Mouse (Mus musculus): Measurements from ENCODE around the gene Adcy6. TPM values are rescaled to one million over a fixed set of nuclear protein-coding genes. Genes with fewer than 3 reads are reported as not detected.

Gene Adcy6
- total RNA-seq (2012; rRNA removed) (58.9 and 76.0 TPM in 2 replicates), polyA plus RNA-seq (2012; ENCODE audit: insufficient read depth in 1 of 2, insufficient read length in 2 of 2, low read depth in 1 of 2, low replicate concordance in 2 of 2, missing spikeins in 1 of 2) (10 to 100 TPM in 1 of 2 experiments, not detected in 1; 77.3 TPM)

DNA sequence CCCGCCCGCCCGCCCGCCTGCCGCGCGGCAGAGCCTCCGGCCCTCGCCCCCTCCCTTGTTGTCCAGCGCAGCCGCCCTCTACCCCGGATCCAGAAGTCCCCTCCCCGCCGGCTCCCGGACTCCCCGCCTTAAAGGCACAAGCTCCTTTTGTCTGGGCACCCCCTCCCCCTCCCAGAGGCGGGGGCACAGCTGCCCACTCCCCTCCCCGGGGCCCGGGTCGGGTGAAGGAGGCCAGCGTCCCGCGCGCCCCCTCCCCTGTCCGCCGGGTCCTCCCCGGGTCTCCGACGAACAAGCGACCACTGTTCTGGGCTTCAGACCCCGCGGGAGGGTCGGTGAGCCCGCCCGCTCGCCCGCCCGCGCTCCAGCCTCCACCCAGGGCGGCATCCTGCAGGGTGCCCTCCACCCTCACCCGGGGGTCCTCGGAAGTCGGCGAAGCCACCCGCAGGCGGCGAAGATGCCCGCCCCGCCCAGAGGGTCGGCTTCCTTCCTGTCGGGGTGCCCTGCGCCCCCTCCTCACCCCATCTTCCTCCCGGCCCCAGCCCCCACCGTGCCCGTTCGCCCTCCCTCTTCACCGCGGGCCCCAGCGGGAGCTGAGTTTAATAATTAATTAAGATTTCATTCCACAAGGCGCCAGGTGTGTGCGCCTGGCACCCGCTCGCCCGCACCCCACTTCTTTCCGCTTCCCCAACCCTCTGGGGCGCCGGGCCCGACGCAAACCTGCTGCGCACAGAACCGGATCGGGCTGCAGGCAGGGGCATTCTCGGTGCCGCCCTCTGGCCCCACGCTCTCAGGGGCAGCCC lies at the start of gene Adcy6:
TSS of gene Adcy6 (minus strand) at position 746 of the 800 bp plus-strand sequence.
- Histone ChIP-seq H3K4me3 (ENCODE audit: control insufficient read depth in 1 of 2, insufficient read depth in 1 of 2, low read depth in 2 of 2, low read length in 2 of 2) (peak within 1 kb of the TSS; percentile 81 to 98), H3K9ac (ENCODE audit: control insufficient read depth, low read depth, low read length, poor library complexity, severe bottlenecking) (peak within 1 kb of the TSS; percentile 85), H3K36me3 (ENCODE audit: control insufficient read depth in 1 of 2, insufficient read depth in 2 of 2, low read length in 2 of 2) (peaks cover 0 to 33% of the 10 kb centered on the region in 2 experiments; a peak in 3 of 4 replicates), H3K27ac (ENCODE audit: control insufficient read depth, low read depth, low read length) (peak within 1 kb of the TSS; percentile 91; the same call in 1 of the 2 replicates), H3K27me3 (ENCODE audit: control insufficient read depth in 1 of 2, insufficient read depth in 2 of 2, low read length in 2 of 2) (no peaks in the 10 kb centered on the region), H3K9me3 (replicated peaks; ENCODE audit: insufficient read depth, low read length) (no peaks in the 10 kb centered on the region), H3K4me1 (ENCODE audit: control insufficient read depth in 1 of 2, insufficient read depth in 2 of 2, low read length in 2 of 2) (peaks cover 17 to 49% of the 10 kb centered on the region in 2 experiments), H3K79me2 (ENCODE audit: control insufficient read depth, insufficient read depth, low read length, poor library complexity) (peaks cover 48% of the 10 kb centered on the region)
- TF ChIP-seq MAZ (IDR thresholded peaks at IDR 0.05; ENCODE audit: low read depth, low read length) (peak; percentile 96), USF1 (IDR thresholded peaks at IDR 0.05; ENCODE audit: low read depth, low read length) (no peak), HCFC1 (IDR thresholded peaks at IDR 0.05; ENCODE audit: low read depth, low read length) (peak; percentile 74), EP300 (IDR thresholded peaks at IDR 0.05; ENCODE audit: low read depth in 1 of 2, low read length in 2 of 2) (0 out of 4 replicates have a peak, but pooled peaks of 1 of the 2 experiments have one; percentile 8), CHD2 (IDR thresholded peaks at IDR 0.05; ENCODE audit: low read length) (peak; percentile 32; the same call in 1 of the 2 replicates), NELFE (IDR thresholded peaks at IDR 0.05; ENCODE audit: low read depth, low read length) (no peak), NRF1 (IDR thresholded peaks at IDR 0.05; ENCODE audit: insufficient read depth, low read depth, low read length, poor library complexity, severe bottlenecking) (peak; percentile 52; the same call in 1 of the 2 replicates), RCOR1 (IDR thresholded peaks at IDR 0.05; ENCODE audit: low read depth, low read length) (no peak), TBP (IDR thresholded peaks at IDR 0.05; ENCODE audit: low read depth, low read length) (no peak), ZMIZ1 (IDR thresholded peaks at IDR 0.05; ENCODE audit: low read depth, low read length) (peak; percentile 33; the same call in 1 of the 2 replicates), POLR2A (IDR thresholded peaks at IDR 0.05; ENCODE audit: control insufficient read depth in 1 of 2, insufficient read depth in 1 of 2, low read depth in 1 of 2, low read length in 2 of 2, poor library complexity in 1 of 2) (peak in 1 of 2 experiments; percentile 33; a peak in 1 of 4 replicates), SIN3A (IDR thresholded peaks at IDR 0.05; ENCODE audit: low read length) (peak; percentile 72), TCF12 (IDR thresholded peaks at IDR 0.05; ENCODE audit: low read depth, low read length) (peak; percentile 20)
- DNase-seq (ENCODE audit: low read depth, low spot score), result peak; percentile 71

DNA sequence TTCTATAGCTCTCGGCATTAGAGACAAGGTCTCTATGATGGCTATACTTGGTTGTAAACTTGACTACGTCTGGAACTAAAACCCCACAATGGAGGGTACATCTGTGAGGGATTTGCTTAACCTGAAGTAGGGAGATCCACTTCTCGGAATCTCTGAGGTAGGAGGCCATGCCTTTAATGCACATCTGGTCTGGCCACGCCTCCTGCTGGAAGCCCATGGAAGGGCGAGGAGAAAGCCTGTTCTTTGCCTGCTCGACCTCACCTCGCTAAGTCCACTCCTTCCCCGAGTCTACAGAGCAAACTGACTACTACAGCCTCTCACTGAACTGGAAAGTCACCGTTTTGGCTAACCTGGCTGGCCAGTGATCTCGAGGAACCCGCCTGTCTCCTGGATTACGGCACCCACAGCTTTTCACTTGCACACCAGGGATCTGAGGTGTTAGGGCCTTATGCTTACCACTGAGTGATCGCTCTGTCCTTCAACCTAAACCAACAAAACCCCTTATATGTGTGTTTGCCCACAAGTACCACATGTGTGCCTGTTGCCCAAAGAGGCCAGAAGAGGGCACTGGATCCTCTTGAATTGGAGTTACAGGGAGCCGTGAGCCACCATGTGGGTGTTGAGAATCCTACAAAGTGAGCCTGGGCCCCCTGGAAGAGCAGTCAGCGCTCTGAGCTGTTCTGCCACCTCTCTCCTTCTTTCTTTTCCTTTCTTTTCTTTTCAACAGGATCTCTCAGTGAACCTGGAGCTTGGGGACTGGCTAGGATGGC lies 47.3 kb upstream of the Adcy6 start:
- DNase-seq (ENCODE audit: low read depth, low spot score), result peak; percentile 65
- Histone ChIP-seq H3K9ac (ENCODE audit: control insufficient read depth, low read depth, low read length, poor library complexity, severe bottlenecking) (no peak overlapping the region), H3K4me1 (ENCODE audit: control insufficient read depth in 1 of 2, insufficient read depth in 2 of 2, low read length in 2 of 2) (peaks cover 4 to 12% of the 10 kb centered on the region in 2 experiments; a peak in 3 of 4 replicates), H3K4me3 (ENCODE audit: control insufficient read depth in 1 of 2, insufficient read depth in 1 of 2, low read depth in 2 of 2, low read length in 2 of 2) (no peak overlapping the region), H3K79me2 (ENCODE audit: control insufficient read depth, insufficient read depth, low read length, poor library complexity) (peaks cover 23% of the 10 kb centered on the region), H3K36me3 (ENCODE audit: control insufficient read depth in 1 of 2, insufficient read depth in 2 of 2, low read length in 2 of 2) (peaks cover 7 to 36% of the 10 kb centered on the region in 2 experiments), H3K27ac (ENCODE audit: control insufficient read depth, low read depth, low read length) (no peak overlapping the region), H3K27me3 (ENCODE audit: control insufficient read depth in 1 of 2, insufficient read depth in 2 of 2, low read length in 2 of 2) (no peaks in the 10 kb centered on the region), H3K9me3 (replicated peaks; ENCODE audit: insufficient read depth, low read length) (no peaks in the 10 kb centered on the region)
- no peak for TF ChIP-seq TCF12 (IDR thresholded peaks at IDR 0.05; ENCODE audit: low read depth, low read length)
- no peak for TF ChIP-seq ELF1 (IDR thresholded peaks at IDR 0.05; ENCODE audit: low read depth, low read length)
- peak; percentile 47 for TF ChIP-seq SMC3 (IDR thresholded peaks at IDR 0.05; ENCODE audit: low read depth, low read length)
- peak; percentile 29 to 63 (median 59) for TF ChIP-seq CTCF (IDR thresholded peaks at IDR 0.05 in 2 of 3, conservative IDR thresholded peaks at IDR 0.05 in 1 of 3; ENCODE audit: control insufficient read depth in 1 of 3, insufficient read depth in 1 of 3, low read depth in 2 of 3, low read length in 3 of 3, poor library complexity in 1 of 3, severe bottlenecking in 1 of 3)
- TF ChIP-seq MYC (IDR thresholded peaks at IDR 0.05; ENCODE audit: low read depth, low read length), result peak; percentile 53; the same call in 1 of the 2 replicates
- TF ChIP-seq MAX (IDR thresholded peaks at IDR 0.05; ENCODE audit: low read length), result peak; percentile 12; the same call in 1 of the 2 replicates
- peak; percentile 37 for TF ChIP-seq RAD21 (IDR thresholded peaks at IDR 0.05; ENCODE audit: low read depth, low read length)
- TF ChIP-seq MXI1 (IDR thresholded peaks at IDR 0.05; ENCODE audit: low read depth, low read length), result 0 out of 2 replicates have a peak, but pooled peaks have one; percentile 26
- TF ChIP-seq ZKSCAN1 (IDR thresholded peaks at IDR 0.05; ENCODE audit: low read depth, low read length), result no peak
